Mouse (Mus musculus) lung, embryonic 14.5 days (tissue): ENCODE results near the gene Hsd3b2. TPM values are rescaled to one million over a fixed set of nuclear protein-coding genes. Genes with fewer than 3 reads are reported as not detected.
"Not testable (repeated sequence)": the region's sequence is repeated elsewhere in the genome, so short reads cannot be mapped to it uniquely, and the experiment has no call there.

Source experiments
- ATAC-seq: fragments of 200-750 bp; cut with Nextera tagmentation; 2 replicates; pipeline ENCODE4 v1.8.0; 2017; ENCODE audit warnings: mild to moderate bottlenecking, moderate TSS enrichment, moderate library complexity; ENCODE audit not compliant: insufficient read depth
- DNase-seq: peaks from one replicate; pipeline ENCODE4 v3.0.0-alpha.2; 2015
- H3K27ac ChIP-seq: fragments of 300-500 bp; sonication (generic); 2 replicates; pipeline ENCODE4 v1.5.1; 2014; ENCODE audit warnings: low read depth, mild to moderate bottlenecking, moderate library complexity
- H3K27me3 ChIP-seq: fragments of 300-500 bp; sonication (generic); 2 replicates; pipeline ENCODE4 v1.6.1; 2014; ENCODE audit warnings: low read length, control low read depth; ENCODE audit not compliant: insufficient read depth
- H3K36me3 ChIP-seq: fragments of 300-500 bp; sonication (generic); 2 replicates; pipeline ENCODE4 v1.6.1; 2014; ENCODE audit warnings: control low read depth; ENCODE audit not compliant: insufficient read depth
- H3K4me1 ChIP-seq: fragments of 300-500 bp; sonication (generic); 2 replicates; pipeline ENCODE4 v1.6.1; 2014; ENCODE audit warnings: antibody characterized with exemption, control low read depth; ENCODE audit not compliant: insufficient read depth
- H3K4me2 ChIP-seq: fragments of 300-500 bp; sonication (generic); 2 replicates; pipeline ENCODE4 v1.6.1; 2014; ENCODE audit warnings: mild to moderate bottlenecking
- H3K4me3 ChIP-seq: fragments of 300-500 bp; sonication (generic); 2 replicates; pipeline ENCODE4 v1.5.1; 2014; ENCODE audit warnings: low read depth, low read length
- H3K9ac ChIP-seq: fragments of 300-500 bp; sonication (generic); 2 replicates; pipeline ENCODE4 v1.6.1; 2014
- H3K9me3 ChIP-seq: fragments of 300-500 bp; sonication (generic); 2 replicates; pipeline ENCODE4 v1.6.1; 2016; ENCODE audit warnings: low read depth, low read length, control low read depth
- CTCF ChIP-seq: IDR thresholded peaks from 2 replicates; pipeline ENCODE4 v1.5.1; 2016; ENCODE audit warnings: antibody characterized with exemption, low read depth
- WGBS: fragments of 180-500 bp; shearing (Covaris S2); extraction: QIAGEN DNeasy Blood & Tissue Kit; methylation state at CpG from one replicate; pipeline ENCODE4 v1.1.7; 2014; 5-methylcytosine and 5-hydroxymethylcytosine counted together
- polyA plus RNA-seq: library from polyadenylated mRNA; unstranded; fragments of >200 nt; fragmentation: Nextera tagmentation; extraction: Ambion mirVana; gene quantifications from 2 replicates; pipeline ENCODE4 v1.2.1, GENCODE M21; 2014

The Hsd3b2 gene
- not detected in 2 replicates for polyA plus RNA-seq

DNA sequence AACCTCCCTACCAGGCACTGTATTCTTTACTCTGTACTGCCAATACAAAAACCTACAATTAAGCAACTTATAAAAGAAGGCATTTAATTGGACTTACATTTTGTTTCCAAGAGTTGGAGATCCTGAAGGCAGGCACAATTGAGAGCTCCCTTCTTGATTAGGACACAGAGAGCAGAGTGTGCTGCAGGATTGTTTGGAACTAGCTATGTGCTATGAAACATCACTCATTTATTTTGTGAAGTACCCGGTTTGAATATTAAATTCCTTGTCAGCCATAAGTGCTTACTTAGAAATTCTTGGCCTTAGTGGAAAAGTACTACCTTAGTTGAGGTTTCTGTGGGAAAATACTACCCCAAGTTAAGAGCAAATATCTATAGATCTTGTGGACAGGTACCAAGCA is at the start of gene Hsd3b2:
TSS of gene Hsd3b2 (minus strand) at position 168 of the 400 bp plus-strand sequence.
- H3K4me3 ChIP-seq = no peak within 1 kb of the TSS
- no peaks in the 10 kb centered on the region for H3K27me3 ChIP-seq
- no peak for TF ChIP-seq CTCF
- ATAC-seq (no peak), DNase-seq (no peak)
- 63% methylated on average over 1 of the region's 1 CpGs for WGBS
- no peak within 1 kb of the TSS for H3K27ac ChIP-seq
- no peak within 1 kb of the TSS for H3K4me2 ChIP-seq
- H3K9me3 ChIP-seq = no peaks in the 10 kb centered on the region
- H3K36me3 ChIP-seq = no peaks in the 10 kb centered on the region
- no peaks in the 10 kb centered on the region for H3K4me1 ChIP-seq
- no peak within 1 kb of the TSS for H3K9ac ChIP-seq

DNA sequence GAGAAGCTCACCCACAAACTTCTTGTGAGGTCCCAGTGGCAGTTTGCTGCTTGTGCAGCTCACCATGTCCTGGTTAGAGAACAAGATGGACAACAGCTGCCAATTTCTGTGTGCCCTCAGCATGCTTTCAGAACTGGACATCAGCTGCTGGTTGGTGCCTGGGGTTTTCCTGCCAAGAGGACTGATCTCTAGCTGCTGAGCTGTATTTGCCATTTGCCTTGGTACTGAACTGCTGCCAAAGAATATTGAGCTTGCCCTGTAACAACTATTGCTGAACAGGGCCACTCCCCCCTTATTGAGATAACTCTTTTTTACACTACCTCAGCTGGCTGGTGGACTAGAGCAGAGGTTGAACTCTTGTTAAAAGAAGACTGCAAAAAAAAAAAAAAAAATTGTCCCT is 39.8 kb upstream of the Hsd3b2 start:
- Histone ChIP-seq H3K9ac (no peak overlapping the region), H3K27ac (no peak overlapping the region), H3K4me2 (no peak overlapping the region), H3K4me1 (no peaks in the 10 kb centered on the region), H3K27me3 (no peaks in the 10 kb centered on the region), H3K9me3 (no peaks in the 10 kb centered on the region), H3K36me3 (no peaks in the 10 kb centered on the region), H3K4me3 (no peak overlapping the region)
- no peak for DNase-seq
- TF ChIP-seq CTCF = no peak
- ATAC-seq = no peak

DNA sequence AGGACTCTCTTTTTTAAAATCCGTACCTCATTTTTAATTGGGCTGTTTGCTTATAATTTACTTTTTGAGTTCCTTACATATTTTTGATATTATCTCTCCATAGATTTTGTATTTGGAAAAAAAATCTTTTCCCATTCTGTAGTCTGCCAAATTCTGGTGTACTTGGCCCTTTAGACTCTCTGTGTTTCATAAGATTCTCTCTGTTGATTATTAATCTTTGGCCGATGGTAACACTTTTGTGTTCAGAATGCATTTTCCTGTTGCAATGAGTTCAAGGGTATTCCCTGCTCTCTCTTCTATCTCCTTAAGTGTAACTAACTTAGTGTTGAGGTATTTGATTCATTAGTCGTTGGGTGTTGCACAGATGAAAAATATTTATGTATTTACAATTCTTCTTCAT is 32.5 kb upstream of the Hsd3b2 start:
- TF ChIP-seq CTCF = no peak
- Histone ChIP-seq H3K27me3 (no peaks in the 10 kb centered on the region), H3K9me3 (no peaks in the 10 kb centered on the region), H3K9ac (no peak overlapping the region), H3K4me2 (no peak overlapping the region), H3K4me3 (no peak overlapping the region), H3K4me1 (no peaks in the 10 kb centered on the region), H3K36me3 (no peaks in the 10 kb centered on the region), H3K27ac (no peak overlapping the region)
- DNase-seq (no peak), ATAC-seq (no peak)
- 73% methylated on average over 3 of the region's 3 CpGs for WGBS

DNA sequence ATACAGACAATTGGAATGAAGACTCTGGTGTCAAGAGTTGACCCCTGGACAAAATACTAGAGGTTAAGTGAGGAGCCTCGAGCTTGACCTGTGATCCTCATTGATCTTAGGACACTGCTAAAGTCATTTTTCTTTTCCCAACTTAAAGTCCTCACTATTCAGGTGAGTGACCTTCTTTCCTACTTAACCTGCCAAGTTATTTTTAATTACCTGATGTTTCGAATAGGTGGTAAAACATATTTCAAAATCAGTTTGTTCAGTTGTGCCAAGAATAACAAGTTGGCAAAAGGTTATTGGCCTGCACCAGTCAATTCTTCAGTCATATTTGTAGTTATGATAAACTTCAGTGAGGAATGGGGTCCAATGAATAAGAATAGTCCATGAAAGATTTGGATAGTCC is 27.8 kb upstream of the Hsd3b2 start:
- no peak overlapping the region for H3K4me3 ChIP-seq
- no peak for TF ChIP-seq CTCF
- H3K27ac ChIP-seq = no peak overlapping the region
- H3K27me3 ChIP-seq = no peaks in the 10 kb centered on the region
- 50% methylated on average over 2 of the region's 2 CpGs for WGBS
- no peak overlapping the region for H3K9ac ChIP-seq
- no peak for DNase-seq
- H3K9me3 ChIP-seq = no peaks in the 10 kb centered on the region
- no peaks in the 10 kb centered on the region for H3K36me3 ChIP-seq
- H3K4me1 ChIP-seq = no peaks in the 10 kb centered on the region
- H3K4me2 ChIP-seq = no peak overlapping the region
- no peak for ATAC-seq

DNA sequence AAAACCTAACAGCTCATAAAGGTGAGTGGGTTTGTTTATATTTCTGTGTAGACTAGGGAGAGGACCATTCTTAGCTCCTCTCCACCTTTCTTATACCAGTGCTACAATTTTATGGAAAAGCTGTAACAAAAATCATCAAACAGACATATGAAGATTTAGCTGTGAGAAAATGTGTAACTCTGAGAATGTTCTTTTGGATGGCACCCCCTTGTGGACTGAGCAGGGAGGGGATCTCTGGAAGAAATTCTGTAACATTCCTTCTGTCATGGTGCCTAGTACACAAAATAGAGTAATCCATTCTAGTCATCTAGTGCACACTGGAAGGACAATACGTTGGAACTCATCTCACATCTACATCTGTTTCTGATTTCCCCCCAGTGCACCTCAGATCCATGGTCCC is 16.7 kb upstream of the Hsd3b2 start:
- not testable (repeated sequence) for H3K9me3 ChIP-seq, H3K27ac ChIP-seq, H3K4me3 ChIP-seq, DNase-seq, H3K27me3 ChIP-seq, H3K4me2 ChIP-seq, H3K4me1 ChIP-seq, H3K36me3 ChIP-seq, H3K9ac ChIP-seq, ATAC-seq
- 53% methylated on average over 1 of the region's 1 CpGs for WGBS

DNA sequence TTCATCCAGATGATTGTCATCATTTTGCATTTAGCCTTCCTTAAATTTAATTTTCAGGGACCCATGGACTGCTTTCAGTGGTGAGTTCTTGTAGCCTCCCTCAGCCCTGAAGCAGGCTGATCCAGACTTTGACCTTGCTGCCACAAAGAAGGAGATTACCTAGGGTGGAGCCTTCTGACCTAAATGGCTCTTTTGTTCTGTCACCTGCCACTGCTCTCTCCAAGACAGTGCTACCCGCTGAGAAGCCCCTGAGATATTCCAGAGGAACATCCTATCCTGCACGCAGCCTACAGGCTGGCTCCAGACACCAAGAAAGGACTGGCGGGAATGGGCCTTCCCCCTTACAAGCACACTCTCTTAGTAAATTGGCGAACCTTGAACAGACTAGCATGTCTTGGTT is 10.0 kb upstream of the Hsd3b2 start:
- Histone ChIP-seq H3K4me3 (no peak overlapping the region), H3K9me3 (no peaks in the 10 kb centered on the region), H3K4me2 (no peak overlapping the region), H3K27ac (no peak overlapping the region), H3K4me1 (no peaks in the 10 kb centered on the region), H3K36me3 (no peaks in the 10 kb centered on the region), H3K27me3 (no peaks in the 10 kb centered on the region), H3K9ac (no peak overlapping the region)
- TF ChIP-seq CTCF = no peak
- ATAC-seq (no peak), DNase-seq (no peak)
- 72% methylated on average over 4 of the region's 4 CpGs for WGBS

DNA sequence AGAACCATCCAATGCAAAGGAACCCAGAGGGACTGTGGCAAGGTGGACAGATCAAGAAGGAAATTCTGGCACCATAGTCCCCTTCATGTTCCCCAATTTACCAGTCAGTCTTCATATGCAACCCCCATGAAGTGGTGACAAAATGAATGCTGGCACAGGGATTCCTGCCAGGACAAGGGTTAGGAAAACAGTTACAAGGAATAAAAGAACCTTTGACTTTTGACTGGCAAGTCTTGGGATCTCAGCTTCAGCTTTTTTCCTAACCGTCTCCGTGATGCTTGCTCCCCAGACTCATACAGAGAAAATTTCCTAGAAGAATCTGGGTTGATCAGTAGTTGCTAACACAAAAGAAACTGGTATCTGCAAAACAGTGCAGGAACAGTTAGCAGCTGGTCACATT is 9.4 kb upstream of the Hsd3b2 start:
- Histone ChIP-seq H3K27me3 (no peaks in the 10 kb centered on the region), H3K9ac (no peak overlapping the region), H3K36me3 (no peaks in the 10 kb centered on the region), H3K4me1 (no peaks in the 10 kb centered on the region), H3K4me3 (no peak overlapping the region), H3K9me3 (no peaks in the 10 kb centered on the region), H3K4me2 (no peak overlapping the region), H3K27ac (no peak overlapping the region)
- DNase-seq = no peak
- WGBS = 82% methylated on average over 2 of the region's 2 CpGs
- no peak for TF ChIP-seq CTCF
- ATAC-seq = no peak

DNA sequence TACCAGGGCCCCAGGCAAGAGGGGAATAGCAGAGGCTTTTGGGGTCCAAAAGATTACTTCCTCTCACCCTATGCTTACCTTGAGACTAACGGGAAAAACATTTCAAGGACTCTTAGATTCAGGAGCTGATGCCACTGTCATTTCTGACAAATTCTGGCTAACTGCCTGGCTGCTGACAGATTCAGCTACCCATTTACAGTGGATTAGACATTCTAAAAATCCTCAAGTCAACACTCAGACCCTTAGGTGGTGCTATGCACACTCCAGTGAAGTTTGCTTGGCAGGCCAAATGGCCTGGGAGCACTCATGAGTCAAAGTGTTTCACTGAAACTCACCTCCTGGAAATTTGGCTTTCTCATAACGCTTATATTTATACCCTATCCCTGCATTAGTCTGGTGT is 1.9 kb upstream of the Hsd3b2 start:
- Histone ChIP-seq H3K4me1 (no peaks in the 10 kb centered on the region), H3K36me3 (no peaks in the 10 kb centered on the region), H3K27ac (no peak overlapping the region), H3K9me3 (no peaks in the 10 kb centered on the region), H3K4me2 (no peak overlapping the region), H3K4me3 (no peak overlapping the region), H3K9ac (no peak overlapping the region), H3K27me3 (no peaks in the 10 kb centered on the region)
- TF ChIP-seq CTCF = no peak
- 76% methylated on average over 2 of the region's 2 CpGs for WGBS
- no peak for DNase-seq
- ATAC-seq = no peak
